Mouse (Mus musculus): Measurements from ENCODE around the gene Atad5.

DNA sequence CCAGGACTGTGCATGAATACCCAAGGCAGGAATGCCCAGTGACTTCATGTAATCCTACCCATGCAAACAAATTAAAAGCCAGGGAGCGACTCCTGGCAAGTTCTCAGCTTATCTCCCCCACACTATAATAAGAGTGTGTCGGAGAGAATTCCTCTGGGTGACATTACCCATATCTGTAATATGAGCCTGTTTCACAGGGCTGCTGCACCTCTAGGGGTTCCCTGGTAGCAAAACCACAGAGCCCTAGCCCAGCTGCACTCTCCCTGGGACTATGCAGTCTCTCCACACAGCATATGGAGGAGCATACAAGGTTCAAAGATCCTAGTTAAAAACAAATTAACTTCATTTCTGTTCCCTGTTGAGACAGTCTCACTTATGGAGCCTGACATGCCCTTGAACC lies 39.1 kb upstream of the Atad5 start:
- no peak for TF ChIP-seq ZNF384 (IDR thresholded peaks at IDR 0.05; ENCODE audit: low read depth, low read length)
- no peak for TF ChIP-seq HCFC1 (IDR thresholded peaks at IDR 0.05; ENCODE audit: borderline replicate concordance, insufficient read depth, low read length)
- no peak for TF ChIP-seq CHD2 (IDR thresholded peaks at IDR 0.05; ENCODE audit: low read depth, low read length)
- no peak for TF ChIP-seq MAFK (IDR thresholded peaks at IDR 0.05; ENCODE audit: insufficient read depth, low read depth, low read length)
- TF ChIP-seq ZC3H11A (IDR thresholded peaks at IDR 0.05; ENCODE audit: borderline replicate concordance, low read depth, low read length) = no peak

All from ES-E14 (cell line).